Mouse (Mus musculus) c-Kit-positive CD71-positive TER-119-negative erythroid progenitor cells, embryonic 14.5 days (primary cell): ENCODE results near the gene Tm4sf20.
A peak's percentile ranks its signal among the peaks of the same experiment; 100 is the strongest.

Experiments
- DNase-seq: peaks from one replicate; pipeline ENCODE4 v3.0.0-alpha.2; 2013; ENCODE audit warnings: low read depth

Gene Tm4sf20

GRCm38 (mm10) chr1:82775293-82775692 lies 7.0 kb upstream of the Tm4sf20 start:
- DNase-seq = no peak

DNA sequence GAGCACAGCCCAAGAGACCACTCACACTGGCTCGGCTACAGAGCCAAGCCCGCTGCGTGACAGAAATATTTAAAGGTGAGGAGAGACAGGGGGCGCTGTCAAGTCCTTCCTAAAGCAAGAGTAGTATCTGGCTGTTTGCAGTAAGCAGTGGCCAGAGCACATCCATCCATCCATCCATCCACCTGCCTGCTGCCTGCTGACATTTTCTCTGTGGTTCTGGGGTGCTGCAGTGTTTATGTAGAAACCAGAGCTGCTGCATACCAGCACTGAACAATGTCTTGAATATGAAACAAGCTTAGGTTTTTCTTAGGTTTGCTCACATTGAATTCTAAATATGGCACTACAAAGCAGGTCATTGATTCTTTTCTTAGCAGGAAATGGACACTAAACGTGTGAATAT lies 4.9 kb upstream of the Tm4sf20 start:
- DNase-seq = no peak

DNA sequence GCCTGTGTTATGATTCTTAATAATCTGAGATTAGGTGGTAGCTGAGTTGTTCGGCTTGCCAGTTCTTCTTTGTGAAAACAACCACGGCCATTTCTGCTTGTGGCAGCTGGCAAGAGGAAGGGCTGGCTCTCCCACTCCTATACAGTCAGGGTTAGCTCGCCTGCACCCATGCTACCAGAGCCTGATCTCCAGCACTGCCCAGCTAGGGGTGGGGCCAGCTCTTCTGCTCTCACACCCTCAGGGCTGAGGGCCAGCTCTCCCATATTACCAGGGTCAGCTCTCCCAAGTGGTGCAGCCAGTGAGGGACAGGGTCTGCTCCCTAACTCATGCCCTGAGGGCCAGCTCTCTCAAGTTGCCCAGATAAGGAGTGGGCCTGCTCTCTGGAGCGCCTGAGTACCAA lies 4.2 kb upstream of the Tm4sf20 start:
- no peak for DNase-seq

DNA sequence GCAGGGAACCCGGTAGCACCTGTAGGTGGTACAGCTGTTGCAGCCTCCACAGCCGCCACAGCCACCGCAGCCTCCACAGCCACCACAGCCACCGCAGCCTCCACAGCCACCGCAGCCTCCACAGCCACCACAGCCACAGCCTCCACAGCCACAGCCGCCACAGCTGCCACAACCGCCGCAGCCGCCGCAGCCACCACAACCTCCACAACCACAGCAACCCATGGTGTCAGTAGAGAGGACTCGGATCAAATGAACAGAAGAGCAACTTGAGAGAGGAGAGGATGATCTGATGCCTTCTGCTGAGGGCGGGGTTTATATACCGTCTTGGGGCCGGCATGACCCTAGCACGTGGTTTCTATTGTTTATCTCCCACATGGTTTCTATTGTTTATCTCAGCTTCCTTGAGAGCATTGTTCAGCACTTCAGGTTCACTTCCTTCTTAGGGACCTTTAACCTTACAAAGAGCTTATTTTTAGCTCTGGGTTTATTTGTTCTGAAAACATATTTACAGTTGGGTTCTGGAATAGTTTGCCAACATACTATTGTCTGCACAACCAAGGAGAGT lies 2.8 kb upstream of the Tm4sf20 start, which contains the start of gene Gm47791:
Gm47791 (minus strand) TSS at position 222 of the 565 bp plus-strand sequence.
- no peak for DNase-seq

- no peak for DNase-seq
Observed at GRCm38 (mm10) chr1:82766641-82767040, 1.6 kb downstream of the Tm4sf20 start.

DNA sequence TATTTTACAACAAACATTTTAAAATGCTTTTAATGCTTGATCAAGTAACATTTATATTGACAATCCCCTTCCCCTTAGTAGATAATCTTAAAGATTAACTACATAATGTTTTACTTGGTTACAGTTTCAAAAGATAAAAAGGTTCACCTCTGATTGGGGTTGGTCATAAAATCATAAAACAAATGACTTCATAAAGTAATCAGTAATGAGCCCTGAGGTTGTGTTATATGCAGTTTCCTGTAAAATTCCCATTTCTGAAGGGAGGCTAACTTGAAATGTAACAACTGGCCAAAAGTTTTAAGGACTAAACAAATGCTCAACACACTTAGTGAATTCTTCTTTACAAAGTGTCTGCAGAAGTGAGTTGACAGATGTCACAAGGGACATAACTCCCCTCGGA lies 2.0 kb downstream of the Tm4sf20 start:
- DNase-seq = no peak

- no peak for DNase-seq
Observed at GRCm38 (mm10) chr1:82762274-82762673, 6.0 kb downstream of the Tm4sf20 start.

DNA sequence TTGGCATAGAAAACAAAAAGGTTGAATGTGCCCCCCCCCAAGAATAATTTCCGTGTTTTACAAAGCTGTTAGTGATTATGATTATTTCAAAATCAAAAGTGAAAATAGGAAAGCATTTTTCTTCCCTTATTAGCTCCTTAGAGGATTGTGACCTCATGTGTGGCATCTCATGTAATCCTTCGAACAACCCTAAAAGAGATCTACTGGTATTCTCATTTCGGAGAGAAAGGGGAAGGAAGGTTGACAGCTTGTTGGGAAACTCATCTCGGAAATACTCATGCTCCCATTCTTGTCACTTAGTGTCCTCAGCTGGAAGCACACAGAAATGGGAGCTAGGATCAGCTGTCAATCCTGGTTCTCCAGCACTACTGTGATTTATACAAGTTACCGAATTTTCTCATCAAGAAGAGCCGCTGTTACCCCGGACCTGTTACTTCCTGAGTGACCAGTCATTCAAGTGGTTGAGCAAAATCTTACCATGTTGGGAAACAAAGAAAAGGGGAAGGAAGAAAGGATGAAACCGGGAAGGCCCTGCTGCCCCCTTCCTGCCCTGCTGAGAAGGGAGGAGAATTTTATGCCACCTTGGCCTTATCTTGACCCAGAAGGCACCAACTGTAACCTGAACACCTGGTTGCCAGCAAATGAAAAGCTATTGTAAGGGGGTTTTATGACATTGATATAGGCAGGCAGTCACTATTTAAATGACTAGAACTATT lies 6.6 kb downstream of the Tm4sf20 start:
- DNase-seq = no peak

GRCm38 (mm10) chr1:82759520-82759919 lies 8.7 kb downstream of the Tm4sf20 start:
- DNase-seq = peak; percentile 29

DNA sequence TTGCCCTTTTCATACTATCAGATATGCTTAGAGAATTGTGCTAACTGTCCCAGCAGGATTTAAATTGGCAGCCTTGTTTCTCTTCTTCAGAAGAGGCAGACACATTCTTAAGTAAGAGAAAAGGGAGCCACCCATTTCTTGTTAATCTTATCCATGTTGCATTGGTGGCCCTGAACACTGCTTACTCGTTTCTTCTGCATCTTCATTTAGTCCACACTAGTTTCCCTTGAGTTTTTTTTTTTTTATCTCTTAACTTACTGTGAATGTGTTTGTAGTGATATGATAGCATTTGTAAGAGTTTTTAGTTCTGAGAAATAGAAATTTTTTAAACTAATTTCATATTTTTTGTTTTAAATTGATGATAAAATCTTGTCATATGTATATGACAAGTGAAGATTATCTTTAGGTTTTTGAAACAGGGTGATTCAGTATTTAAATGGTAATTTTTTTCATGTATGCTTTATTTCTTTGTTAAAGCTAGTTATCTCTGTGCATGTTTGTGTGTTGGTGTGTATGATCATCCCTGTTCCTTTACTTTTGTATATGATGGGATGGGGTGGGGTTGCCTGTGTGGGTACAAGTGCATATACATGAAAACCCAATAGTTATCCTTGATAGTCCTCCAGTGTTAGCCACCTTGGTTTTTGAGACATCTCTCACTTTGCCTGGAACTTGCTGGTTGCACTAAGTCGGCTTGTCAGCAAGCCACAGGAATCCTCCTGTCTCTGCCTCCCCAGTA lies 20.4 kb downstream of the Tm4sf20 start:
- DNase-seq = peak; percentile 48

DNA sequence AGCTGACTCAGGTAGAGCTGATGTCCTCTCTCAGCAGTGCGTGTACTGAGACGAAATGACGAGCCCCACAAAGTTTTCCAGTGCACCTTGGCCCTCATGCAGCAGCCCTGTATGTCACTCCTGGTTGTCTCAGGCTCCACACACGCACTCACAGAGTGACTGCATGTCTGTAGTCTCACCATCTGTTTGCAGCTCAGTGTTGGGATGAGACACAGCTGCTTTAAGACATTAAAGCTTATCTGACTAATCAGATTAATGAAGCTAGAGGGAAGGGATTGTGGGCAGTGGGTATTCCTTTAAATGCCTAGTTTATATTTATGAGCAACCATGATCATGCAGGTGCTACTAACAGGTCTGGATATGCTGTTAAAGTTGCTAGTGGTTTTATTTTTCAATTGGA lies 21.9 kb downstream of the Tm4sf20 start:
- DNase-seq = no peak

- no peak for DNase-seq
Observed at GRCm38 (mm10) chr1:82743962-82744361, 24.3 kb downstream of the Tm4sf20 start.

GRCm38 (mm10) chr1:82741539-82741938 lies 26.7 kb downstream of the Tm4sf20 start:
- no peak for DNase-seq

- DNase-seq = no peak
Observed at GRCm38 (mm10) chr1:82738066-82738465, 30.2 kb downstream of the Tm4sf20 start.

DNA sequence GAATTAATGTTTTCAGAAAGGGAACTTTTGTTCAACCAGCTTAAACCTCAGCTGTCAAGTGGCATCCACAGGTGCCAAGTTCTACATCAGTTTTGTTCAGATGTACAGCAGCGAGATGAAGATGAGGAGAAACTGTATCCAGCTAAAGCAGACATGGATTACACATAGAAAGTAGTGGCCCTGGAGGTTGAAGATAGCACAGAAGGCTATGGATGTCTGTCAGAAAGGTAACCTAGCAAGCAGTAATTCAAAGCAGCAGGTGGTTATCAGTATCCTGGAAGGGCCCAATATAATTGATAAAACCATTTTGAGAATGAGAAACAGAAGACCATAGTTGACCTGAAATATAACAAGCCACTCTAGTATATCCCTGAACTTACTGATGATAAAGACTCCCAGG lies 34.9 kb downstream of the Tm4sf20 start:
- no peak for DNase-seq

DNA sequence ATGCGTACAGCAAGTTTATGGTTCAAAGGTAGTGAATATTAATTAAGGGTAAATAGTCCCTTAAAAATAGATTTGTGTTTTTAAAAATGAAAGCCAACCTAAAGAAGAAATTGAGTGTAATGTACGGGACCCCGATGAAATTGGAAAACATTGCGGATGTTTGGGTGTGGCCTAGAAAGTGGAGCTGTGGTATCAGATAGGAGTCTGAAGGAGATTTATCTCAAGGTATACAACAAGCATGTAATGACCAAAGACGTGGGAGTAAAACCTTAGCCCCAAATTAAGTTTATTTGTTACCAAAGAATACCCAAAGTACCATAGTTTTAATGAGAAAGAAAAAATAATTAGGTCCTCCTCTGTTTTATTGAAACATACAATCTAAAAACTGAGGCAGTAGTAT lies 41.8 kb downstream of the Tm4sf20 start:
- DNase-seq = no peak

GRCm38 (mm10) chr1:82725875-82726185 lies 42.4 kb downstream of the Tm4sf20 start:
- peak; percentile 64 for DNase-seq

DNA sequence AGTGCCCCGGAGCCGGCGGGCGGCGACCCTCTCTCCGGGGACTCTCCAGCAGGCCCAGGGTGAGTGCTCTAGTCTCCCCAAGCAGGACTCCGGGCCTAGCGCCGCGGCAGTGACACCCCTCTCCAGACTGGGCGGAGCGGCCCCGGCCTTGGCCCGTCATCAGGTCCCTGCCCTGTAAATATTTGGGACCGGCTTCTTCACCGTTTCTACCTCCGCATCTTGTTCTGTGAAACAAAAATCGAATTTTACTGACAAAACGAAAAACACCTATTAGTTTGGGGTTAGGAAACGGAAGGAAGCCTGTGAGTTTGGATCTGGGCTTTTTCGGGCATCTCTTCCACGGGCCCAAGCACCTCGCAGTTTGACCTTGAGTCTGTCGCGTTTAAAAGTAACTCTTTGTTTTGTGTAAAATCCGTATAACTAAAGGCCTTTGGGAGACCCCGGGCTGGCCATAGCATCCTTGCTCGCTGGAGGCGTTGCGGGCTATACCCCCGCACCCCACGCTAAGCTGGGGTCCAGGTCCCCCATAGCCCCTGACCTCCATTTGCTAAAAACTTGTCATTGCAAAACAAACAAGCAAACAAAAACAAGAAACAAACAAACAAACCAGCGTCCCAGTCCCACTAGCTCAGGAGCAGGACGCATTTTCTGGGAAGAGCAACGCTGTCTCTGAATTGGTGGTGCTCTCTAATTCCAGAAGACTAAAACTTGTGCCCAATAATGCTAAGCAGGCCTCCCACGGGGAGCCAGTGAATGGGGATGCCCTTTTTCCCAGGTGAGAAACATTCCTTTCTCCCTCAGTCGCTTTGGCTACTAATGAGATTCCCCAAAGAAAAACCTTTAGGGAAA lies 43.0 kb downstream of the Tm4sf20 start:
- DNase-seq = peak; percentile 63

GRCm38 (mm10) chr1:82724339-82725025 lies 43.8 kb downstream of the Tm4sf20 start, which contains the start of gene Mff:
Mff (plus strand) TSS chr1:82724890.
- DNase-seq = peak; percentile 91

GRCm38 (mm10) chr1:82717816-82718512 lies 50.3 kb downstream of the Tm4sf20 start:
- no peak for DNase-seq
